Comparison of ENCODE assay signal across 18 mouse cellular contexts in genomic region chr5:46431644-46432367, GRCm38 (mm10).
DNase-seq lines count a peak whose midpoint lies in the region; ATAC-seq and TF ChIP-seq lines count a peak whose summit lies in the region.
"Had no signal": no experiment of that assay in that cellular context is flagged by ENCODE, and none has a peak within 500 bp of the region (broad histone marks: within the 10 kb centered on the region; RNA-seq: fewer than 3 reads in every experiment).

No protein-coding gene starts in this region.

- H3K36me3 ChIP-seq in kidney, adult 2 months (ENCODE audit: control insufficient read depth, insufficient read depth, low read length), result no peaks in the 10 kb centered on the region
- H3K36me3 ChIP-seq in hindbrain, embryonic 15.5 days, result no peaks in the 10 kb centered on the region
- no peaks in the 10 kb centered on the region for H3K36me3 ChIP-seq in neural tube, embryonic 12.5 days
- H3K36me3 ChIP-seq: liver, embryonic 12.5 days; stomach, embryonic 15.5 days had no signal

- 26% methylated on average over 3 of the region's 3 CpGs for WGBS in kidney, adult 2 months
- 31% methylated on average over 3 of the region's 3 CpGs for WGBS in hindbrain, embryonic 15.5 days
- 39% methylated on average over 3 of the region's 3 CpGs for WGBS in neural tube, embryonic 12.5 days

- no peak overlapping the region for H3K4me2 ChIP-seq in hindbrain, embryonic 15.5 days
- H3K4me2 ChIP-seq in neural tube, embryonic 12.5 days (replicated peaks), result no peak overlapping the region
- H3K4me2 ChIP-seq: liver, embryonic 12.5 days; lung, embryonic 14.5 days; stomach, embryonic 15.5 days had no signal

- H3K27ac ChIP-seq in kidney, adult 2 months (ENCODE audit: insufficient read depth, low read depth, low read length), result peak overlapping the region; percentile 68
- H3K27ac ChIP-seq in hindbrain, embryonic 15.5 days (replicated peaks), result no peak overlapping the region
- H3K27ac ChIP-seq in neural tube, embryonic 12.5 days, result no peak overlapping the region
- H3K27ac ChIP-seq: left cerebral cortex, adult 2 months; liver, embryonic 12.5 days; stomach, embryonic 15.5 days had no signal

- TF ChIP-seq CTCF in kidney, adult 2 months (conservative IDR thresholded peaks at IDR 0.05; ENCODE audit: insufficient read depth, insufficient read length, low read depth, low read length), result no peak
- TF ChIP-seq CTCF in brain, embryonic 14.5 days (IDR thresholded peaks at IDR 0.05; ENCODE audit: borderline replicate concordance, extremely low read depth, insufficient read depth, insufficient read length), result no peak

- TF ChIP-seq POLR2A in kidney, adult 2 months (IDR thresholded peaks at IDR 0.05; ENCODE audit: low read depth, low read length), result no peak
- TF ChIP-seq POLR2A in brain, embryonic 14.5 days (IDR thresholded peaks at IDR 0.05; ENCODE audit: borderline replicate concordance, extremely low read depth, insufficient read depth, insufficient read length, poor library complexity, severe bottlenecking), result no peak

- no peak overlapping the region for H3K9ac ChIP-seq in hindbrain, embryonic 15.5 days
- no peak overlapping the region for H3K9ac ChIP-seq in neural tube, embryonic 12.5 days
- H3K9ac ChIP-seq: forebrain, postnatal 0 days; liver, embryonic 12.5 days; lung, embryonic 14.5 days; stomach, embryonic 15.5 days had no signal

- DNase-seq in kidney, adult 2 months, result peak; percentile 32
- DNase-seq in kidney, postnatal 25 days, result no peak
- DNase-seq in brain, embryonic 14.5 days (ENCODE audit: low read depth), result peak; percentile 41
- no peak for DNase-seq in liver
- DNase-seq in right cerebral cortex, postnatal 10 days (ENCODE audit: low spot score in 2 of 2), result no peak
- DNase-seq in right cerebral cortex, postnatal 4 days, result no peak
- DNase-seq: adrenal gland, adult 8-10 months; cerebellum, postnatal 25 days; embryo, embryonic 11 days; forebrain, postnatal 0 days; lung, embryonic 14.5 days; lung, postnatal 36 days; thymus, adult 18-20 months had no signal

- no peaks in the 10 kb centered on the region for H3K4me1 ChIP-seq in kidney, adult 2 months (ENCODE audit: control insufficient read depth, insufficient read depth, low read length)
- H3K4me1 ChIP-seq in hindbrain, embryonic 15.5 days (replicated peaks), result no peaks in the 10 kb centered on the region
- no peaks in the 10 kb centered on the region for H3K4me1 ChIP-seq in neural tube, embryonic 12.5 days
- H3K4me1 ChIP-seq: liver, embryonic 12.5 days; stomach, embryonic 15.5 days had no signal

- H3K9me3 ChIP-seq in hindbrain, embryonic 15.5 days, result no peaks in the 10 kb centered on the region
- H3K9me3 ChIP-seq in neural tube, embryonic 12.5 days, result no peaks in the 10 kb centered on the region
- H3K9me3 ChIP-seq: liver, embryonic 12.5 days; stomach, embryonic 15.5 days had no signal

- no peaks in the 10 kb centered on the region for H3K27me3 ChIP-seq in kidney, adult 2 months (replicated peaks; ENCODE audit: control insufficient read depth, insufficient read depth, low read length)
- no peaks in the 10 kb centered on the region for H3K27me3 ChIP-seq in hindbrain, embryonic 15.5 days
- H3K27me3 ChIP-seq in neural tube, embryonic 12.5 days (replicated peaks), result no peaks in the 10 kb centered on the region
- H3K27me3 ChIP-seq: liver, embryonic 12.5 days; stomach, embryonic 15.5 days had no signal

- peak; percentile 54; the same call in 1 of the 2 replicates for ATAC-seq in hindbrain, embryonic 15.5 days (ENCODE audit: low FRiP score, low read depth)
- ATAC-seq in neural tube, embryonic 12.5 days (ENCODE audit: low FRiP score, low read depth), result peak; percentile 77
- ATAC-seq: forebrain, postnatal 0 days; liver, embryonic 12.5 days had no signal

- no peak overlapping the region for H3K4me3 ChIP-seq in kidney, adult 2 months (ENCODE audit: insufficient read depth, low read depth, low read length)
- H3K4me3 ChIP-seq in hindbrain, embryonic 15.5 days, result no peak overlapping the region
- H3K4me3 ChIP-seq in neural tube, embryonic 12.5 days, result no peak overlapping the region
- H3K4me3 ChIP-seq: left cerebral cortex, adult 2 months; liver, embryonic 12.5 days; stomach, embryonic 15.5 days had no signal

Comparison
In these comparisons a context has a peak if more than half of its experiments do, and no peak if none do; other contexts are left out.
1. DNase-seq: peak in kidney, adult 2 months (single experiment) and brain, embryonic 14.5 days (single experiment); none in kidney, postnatal 25 days (0 of 2), liver (single experiment), right cerebral cortex, postnatal 10 days (0 of 2) and right cerebral cortex, postnatal 4 days (single experiment).